Mouse (Mus musculus) bone marrow macrophage, adult 2 months (primary cell): ENCODE data around the gene Nxpe3.

Experiments used
- CTCF ChIP-seq: IDR thresholded peaks from 2 replicates; pipeline ENCODE4 v1.5.1; 2012; ENCODE audit warnings: low read depth, mild to moderate bottlenecking, low read length, moderate library complexity
- POLR2A ChIP-seq: IDR thresholded peaks from 2 replicates; pipeline ENCODE4 v1.6.1; 2012; ENCODE audit warnings: mild to moderate bottlenecking, low read depth, low read length, borderline replicate concordance

DNA sequence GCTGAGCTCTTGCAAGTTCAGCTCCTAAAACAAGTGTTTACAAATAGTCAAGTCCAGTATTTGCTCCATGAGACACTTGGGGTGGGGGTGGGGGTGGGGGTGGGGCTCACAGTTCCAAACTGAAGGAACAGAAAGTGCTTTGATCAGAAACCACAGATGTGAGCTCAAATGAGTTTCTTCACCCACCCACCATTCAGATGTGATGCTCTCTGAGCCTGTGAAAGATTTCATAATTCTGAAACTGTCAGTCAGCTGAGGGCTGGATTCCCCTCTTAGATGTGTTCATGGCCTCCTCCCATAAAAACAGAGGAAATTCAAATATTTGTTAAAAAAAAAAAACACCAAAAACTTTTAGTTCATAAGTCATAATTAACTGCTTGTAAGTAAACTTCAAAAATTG, 59.3 kb downstream of the Nxpe3 start:
- no peak for TF ChIP-seq POLR2A
- no peak for TF ChIP-seq CTCF
